In genomic region chr1:88757162-88757561, GRCm38 (mm10) we compare ENCODE assay signal across 9 mouse cellular contexts. TPM values are rescaled to one million over a fixed set of nuclear protein-coding genes. Genes with fewer than 3 reads are reported as not detected.
DNase-seq lines count a peak whose midpoint lies in the region; ATAC-seq and TF ChIP-seq lines count a peak whose summit lies in the region.
"Had no signal": no experiment of that assay in that cellular context is flagged by ENCODE, and none has a peak within 500 bp of the region (broad histone marks: within the 10 kb centered on the region; RNA-seq: fewer than 3 reads in every experiment).

No protein-coding gene starts in this region.

- no peak overlapping the region for H3K9ac ChIP-seq in intestine, embryonic 15.5 days
- no peak overlapping the region for H3K9ac ChIP-seq in intestine, postnatal 0 days (ENCODE audit: low read depth, low read length)
- H3K9ac ChIP-seq in forebrain, embryonic 12.5 days = no peak overlapping the region
- H3K9ac ChIP-seq in hindbrain, embryonic 16.5 days (ENCODE audit: low read depth, low read length) = no peak overlapping the region
- no peak overlapping the region for H3K9ac ChIP-seq in midbrain, embryonic 11.5 days (ENCODE audit: low read length)

- DNase-seq in midbrain, embryonic 11.5 days (ENCODE audit: low spot score, missing footprints) = peak; percentile 88
- no peak for DNase-seq in spleen, postnatal 10 days (ENCODE audit: low spot score in 2 of 2)
- DNase-seq in urinary bladder, adult 18-20 months (ENCODE audit: low spot score in 2 of 2) = no peak
- no peak for DNase-seq in spleen, postnatal 14 days (ENCODE audit: low spot score in 2 of 2)

- 0 out of 2 replicates have a peak overlapping the region, but pooled peaks have one; percentile 9 for H3K27ac ChIP-seq in intestine, embryonic 15.5 days
- H3K27ac ChIP-seq in intestine, postnatal 0 days (ENCODE audit: low read depth, low read length) = no peak overlapping the region
- H3K27ac ChIP-seq in forebrain, embryonic 12.5 days = peak overlapping the region; percentile 78
- H3K27ac ChIP-seq in hindbrain, embryonic 16.5 days (ENCODE audit: low read depth, low read length) = peak overlapping the region; percentile 54
- H3K27ac ChIP-seq in midbrain, embryonic 11.5 days (ENCODE audit: low read depth, low read length) = peak overlapping the region; percentile 31; the same call in 1 of the 2 replicates

- ATAC-seq in intestine, embryonic 15.5 days = no peak
- no peak for ATAC-seq in intestine, postnatal 0 days
- ATAC-seq in forebrain, embryonic 12.5 days (ENCODE audit: low FRiP score) = peak; percentile 52
- peak; percentile 64 for ATAC-seq in hindbrain, embryonic 16.5 days
- no peak for ATAC-seq in midbrain, embryonic 11.5 days (ENCODE audit: low FRiP score)

- 60% methylated on average over 7 of the region's 7 CpGs for WGBS in intestine, embryonic 15.5 days
- WGBS in intestine, postnatal 0 days = 55% methylated on average over 7 of the region's 7 CpGs
- WGBS in forebrain, embryonic 12.5 days = 22% methylated on average over 7 of the region's 7 CpGs
- WGBS in hindbrain, embryonic 16.5 days = 26% methylated on average over 7 of the region's 7 CpGs
- WGBS in midbrain, embryonic 11.5 days = 57% methylated on average over 7 of the region's 7 CpGs

- no peaks in the 10 kb centered on the region for H3K36me3 ChIP-seq in intestine, embryonic 15.5 days
- no peaks in the 10 kb centered on the region for H3K36me3 ChIP-seq in intestine, postnatal 0 days (ENCODE audit: control insufficient read depth, insufficient read depth)
- H3K36me3 ChIP-seq in forebrain, embryonic 12.5 days (replicated peaks) = no peaks in the 10 kb centered on the region
- H3K36me3 ChIP-seq in hindbrain, embryonic 16.5 days (ENCODE audit: control insufficient read depth, insufficient read depth, low read length) = no peaks in the 10 kb centered on the region
- no peaks in the 10 kb centered on the region for H3K36me3 ChIP-seq in midbrain, embryonic 11.5 days (ENCODE audit: control insufficient read depth, insufficient read depth, low read length)

- TF ChIP-seq CTCF in intestine, postnatal 0 days (IDR thresholded peaks at IDR 0.05; ENCODE audit: low read depth) = no peak

- no peaks in the 10 kb centered on the region for H3K9me3 ChIP-seq in intestine, embryonic 15.5 days
- H3K9me3 ChIP-seq in intestine, postnatal 0 days (ENCODE audit: control insufficient read depth) = no peaks in the 10 kb centered on the region
- peaks cover 3% of the 10 kb centered on the region; the same call in 1 of the 2 replicates for H3K9me3 ChIP-seq in forebrain, embryonic 12.5 days
- no peaks in the 10 kb centered on the region for H3K9me3 ChIP-seq in hindbrain, embryonic 16.5 days (ENCODE audit: control insufficient read depth, low read length)
- H3K9me3 ChIP-seq in midbrain, embryonic 11.5 days (ENCODE audit: control insufficient read depth, low read length) = no peaks in the 10 kb centered on the region

- no peak overlapping the region for H3K4me3 ChIP-seq in intestine, embryonic 15.5 days (replicated peaks)
- H3K4me3 ChIP-seq in intestine, postnatal 0 days (ENCODE audit: low read depth, low read length) = no peak overlapping the region
- H3K4me3 ChIP-seq in forebrain, embryonic 12.5 days (replicated peaks) = no peak overlapping the region
- H3K4me3 ChIP-seq in hindbrain, embryonic 16.5 days (ENCODE audit: low read length) = no peak overlapping the region
- H3K4me3 ChIP-seq in midbrain, embryonic 11.5 days (ENCODE audit: low read depth, low read length) = no peak overlapping the region

- H3K27me3 ChIP-seq in intestine, embryonic 15.5 days (replicated peaks) = no peaks in the 10 kb centered on the region
- no peaks in the 10 kb centered on the region for H3K27me3 ChIP-seq in intestine, postnatal 0 days (replicated peaks; ENCODE audit: control insufficient read depth, insufficient read depth, low read length)
- H3K27me3 ChIP-seq in forebrain, embryonic 12.5 days = no peaks in the 10 kb centered on the region
- no peaks in the 10 kb centered on the region for H3K27me3 ChIP-seq in hindbrain, embryonic 16.5 days (replicated peaks; ENCODE audit: control insufficient read depth, insufficient read depth, low read length)
- no peaks in the 10 kb centered on the region for H3K27me3 ChIP-seq in midbrain, embryonic 11.5 days (ENCODE audit: control insufficient read depth, insufficient read depth, low read length)
- H3K27me3 ChIP-seq: CH12.LX had no signal

- no peak overlapping the region for H3K4me2 ChIP-seq in intestine, embryonic 15.5 days (replicated peaks)
- H3K4me2 ChIP-seq in intestine, postnatal 0 days (replicated peaks; ENCODE audit: low read depth) = no peak overlapping the region
- H3K4me2 ChIP-seq in forebrain, embryonic 12.5 days = no peak overlapping the region
- no peak overlapping the region for H3K4me2 ChIP-seq in hindbrain, embryonic 16.5 days (ENCODE audit: low read length)
- H3K4me2 ChIP-seq in midbrain, embryonic 11.5 days = no peak overlapping the region

- peaks cover 8% of the 10 kb centered on the region for H3K4me1 ChIP-seq in intestine, embryonic 15.5 days (replicated peaks)
- H3K4me1 ChIP-seq in intestine, postnatal 0 days (replicated peaks; ENCODE audit: control insufficient read depth, insufficient read depth, low read length) = no peaks in the 10 kb centered on the region
- H3K4me1 ChIP-seq in forebrain, embryonic 12.5 days = peaks cover 17% of the 10 kb centered on the region
- H3K4me1 ChIP-seq in hindbrain, embryonic 16.5 days (ENCODE audit: control insufficient read depth, insufficient read depth, low read depth, low read length) = peaks cover 10% of the 10 kb centered on the region
- peaks cover 5% of the 10 kb centered on the region; the same call in 1 of the 2 replicates for H3K4me1 ChIP-seq in midbrain, embryonic 11.5 days (ENCODE audit: control insufficient read depth, insufficient read depth, low read length)

RNA-seq across cellular contexts. Expression of gene Arl4c, which starts 55.1 kb away (rescaled TPM):
- 5.7 and 5.9 TPM in 2 replicates for polyA plus RNA-seq in intestine, embryonic 15.5 days (2015; fragmentation: Nextera tagmentation; extraction: Ambion mirVana)
- polyA plus RNA-seq in intestine, postnatal 0 days (2015; fragmentation: Nextera tagmentation; extraction: Ambion mirVana) = 2.3 and 2.6 TPM in 2 replicates
- 34.7 and 35.2 TPM in 2 replicates for polyA plus RNA-seq in forebrain, embryonic 12.5 days (2016; fragmentation: Nextera tagmentation; extraction: Ambion mirVana)
- 37.7 and 41.2 TPM in 2 replicates for polyA plus RNA-seq in hindbrain, embryonic 16.5 days (2015; fragmentation: Nextera tagmentation; extraction: Ambion mirVana)
- polyA plus RNA-seq in midbrain, embryonic 11.5 days (2014; fragmentation: Nextera tagmentation; extraction: Ambion mirVana) = 12.0 and 12.1 TPM in 2 replicates

Comparison
In these comparisons a context has a peak if more than half of its experiments do, and no peak if none do; other contexts are left out.
1. ATAC-seq: peak in forebrain, embryonic 12.5 days (single experiment) and hindbrain, embryonic 16.5 days (single experiment); none in intestine, embryonic 15.5 days (single experiment), intestine, postnatal 0 days (single experiment) and midbrain, embryonic 11.5 days (single experiment).